Comparison of ENCODE assay signal across 9 mouse cellular contexts in genomic region chr5:128552136-128552890, GRCm38 (mm10). TPM values are rescaled to one million over a fixed set of nuclear protein-coding genes. Genes with fewer than 3 reads are reported as not detected.
A peak's percentile ranks its signal among the peaks of the same experiment; 100 is the strongest.
DNase-seq lines count a peak whose midpoint lies in the region; ATAC-seq and TF ChIP-seq lines count a peak whose summit lies in the region.
"Had no signal": no experiment of that assay in that cellular context is flagged by ENCODE, and none has a peak within 500 bp of the region (broad histone marks: within the 10 kb centered on the region; RNA-seq: fewer than 3 reads in every experiment).

No protein-coding gene starts in this region.

- no peak overlapping the region for H3K9ac ChIP-seq in neural tube, embryonic 11.5 days (ENCODE audit: low read length)
- 0 out of 2 replicates have a peak overlapping the region, but pooled peaks have one; percentile 6 for H3K9ac ChIP-seq in limb, embryonic 12.5 days (replicated peaks)
- no peak overlapping the region for H3K9ac ChIP-seq in stomach, postnatal 0 days (ENCODE audit: low read length)
- H3K9ac ChIP-seq: liver, embryonic 14.5 days had no signal

- no peak for DNase-seq in gastrocnemius, adult 2 months
- DNase-seq in gastrocnemius, adult 18-20 months (ENCODE audit: low spot score), result no peak
- no peak for DNase-seq in neural tube, embryonic 11.5 days (ENCODE audit: low spot score)
- DNase-seq in neural tube, embryonic 10.5 days (ENCODE audit: extremely low spot score, low spot score), result no peak
- DNase-seq in stomach, postnatal 0 days (ENCODE audit: low spot score), result no peak
- no peak for DNase-seq in thymus, postnatal 10 days (ENCODE audit: low spot score in 2 of 2)

- peak overlapping the region; percentile 33 for H3K4me2 ChIP-seq in neural tube, embryonic 11.5 days (ENCODE audit: low read depth)
- H3K4me2 ChIP-seq in limb, embryonic 12.5 days, result peak overlapping the region; percentile 59
- H3K4me2 ChIP-seq in stomach, postnatal 0 days (replicated peaks; ENCODE audit: low read depth), result peak overlapping the region; percentile 33

- no peaks in the 10 kb centered on the region for H3K9me3 ChIP-seq in neural tube, embryonic 11.5 days (ENCODE audit: control insufficient read depth, low read length)
- H3K9me3 ChIP-seq in limb, embryonic 12.5 days, result peaks cover 6% of the 10 kb centered on the region; the same call in 1 of the 2 replicates
- no peaks in the 10 kb centered on the region for H3K9me3 ChIP-seq in stomach, postnatal 0 days (ENCODE audit: control insufficient read depth, low read length)

- H3K36me3 ChIP-seq in neural tube, embryonic 11.5 days (ENCODE audit: control insufficient read depth, insufficient read depth, low read length), result no peaks in the 10 kb centered on the region
- no peaks in the 10 kb centered on the region for H3K36me3 ChIP-seq in limb, embryonic 12.5 days
- no peaks in the 10 kb centered on the region for H3K36me3 ChIP-seq in stomach, postnatal 0 days (ENCODE audit: control insufficient read depth, insufficient read depth, low read length)

- peak overlapping the region; percentile 50 for H3K4me3 ChIP-seq in gastrocnemius, adult 2 months
- H3K4me3 ChIP-seq in neural tube, embryonic 11.5 days (ENCODE audit: low read depth, low read length), result 0 out of 2 replicates have a peak overlapping the region, but pooled peaks have one; percentile 3
- peak overlapping the region; percentile 26 for H3K4me3 ChIP-seq in limb, embryonic 12.5 days (replicated peaks)
- 0 out of 2 replicates have a peak overlapping the region, but pooled peaks have one; percentile 8 for H3K4me3 ChIP-seq in stomach, postnatal 0 days (ENCODE audit: low read depth, low read length)

- no peak overlapping the region for H3K27ac ChIP-seq in gastrocnemius, adult 2 months
- no peak overlapping the region for H3K27ac ChIP-seq in neural tube, embryonic 11.5 days (ENCODE audit: low read depth, low read length)
- peak overlapping the region; percentile 70 for H3K27ac ChIP-seq in limb, embryonic 12.5 days
- no peak overlapping the region for H3K27ac ChIP-seq in stomach, postnatal 0 days (replicated peaks)
- H3K27ac ChIP-seq: liver, embryonic 14.5 days had no signal

- TF ChIP-seq EP300 in stomach, postnatal 0 days (optimal IDR thresholded peaks at IDR 0.05), result no peak

- 8% methylated on average over 28 of the region's 28 CpGs for WGBS in neural tube, embryonic 11.5 days
- 9% methylated on average over 28 of the region's 28 CpGs for WGBS in limb, embryonic 12.5 days
- WGBS in stomach, postnatal 0 days, result 13% methylated on average over 28 of the region's 28 CpGs

- H3K27me3 ChIP-seq in neural tube, embryonic 11.5 days (ENCODE audit: control insufficient read depth, insufficient read depth, low read length), result no peaks in the 10 kb centered on the region
- H3K27me3 ChIP-seq in limb, embryonic 12.5 days, result peaks cover 16% of the 10 kb centered on the region
- no peaks in the 10 kb centered on the region for H3K27me3 ChIP-seq in stomach, postnatal 0 days (ENCODE audit: control insufficient read depth, insufficient read depth, low read length)

- H3K4me1 ChIP-seq in neural tube, embryonic 11.5 days (ENCODE audit: control insufficient read depth, insufficient read depth, low read length), result no peaks in the 10 kb centered on the region
- H3K4me1 ChIP-seq in limb, embryonic 12.5 days (replicated peaks), result peaks cover 27% of the 10 kb centered on the region
- no peaks in the 10 kb centered on the region for H3K4me1 ChIP-seq in stomach, postnatal 0 days (replicated peaks; ENCODE audit: control insufficient read depth, insufficient read depth)

- intact Hi-C loops in gastrocnemius, adult 2 months (cut with DNase I), result no loop called here

- TF ChIP-seq CTCF in gastrocnemius, adult 2 months (IDR thresholded peaks at IDR 0.05), result no peak
- no peak for TF ChIP-seq CTCF in stomach, postnatal 0 days (IDR thresholded peaks at IDR 0.05; ENCODE audit: low read depth)

- ATAC-seq in neural tube, embryonic 11.5 days (ENCODE audit: insufficient read depth, low FRiP score, low TSS enrichment), result no peak
- ATAC-seq in limb, embryonic 12.5 days (ENCODE audit: insufficient number of reproducible peaks, insufficient read depth, low FRiP score, low TSS enrichment, low read depth), result no peak
- no peak for ATAC-seq in stomach, postnatal 0 days (ENCODE audit: low FRiP score, low TSS enrichment)
- ATAC-seq in erythroid progenitor cell, adult 5-6 weeks (replicated peaks; ENCODE audit: low FRiP score, poor library complexity, severe bottlenecking), result no peak

RNA-seq across cellular contexts. Expression of gene Fzd10, which starts 48.3 kb away (rescaled TPM):
- 1 to 10 TPM in 1 of 2 experiments, under 1 TPM in 1; 0.77 to 1.6 TPM for total RNA-seq in gastrocnemius, adult 2 months (2021)
- 1 to 10 TPM in 1 of 2 experiments, under 1 TPM in 1; 0.95 to 1.2 TPM for total RNA-seq in gastrocnemius, adult 18-20 months (2021)
- polyA plus RNA-seq in neural tube, embryonic 11.5 days (2014; fragmentation: Nextera tagmentation; extraction: Ambion mirVana), result 21.4 and 21.6 TPM in 2 replicates
- polyA plus RNA-seq in limb, embryonic 12.5 days (2016; fragmentation: Nextera tagmentation; extraction: Ambion mirVana), result 10.9 and 12.5 TPM in 2 replicates
- polyA plus RNA-seq in stomach, postnatal 0 days (2015; fragmentation: Nextera tagmentation; extraction: Ambion mirVana), result 2.8 and 2.9 TPM in 2 replicates
- not detected in 2 replicates for total RNA-seq in erythroid progenitor cell, adult 5-6 weeks (2015; ENCODE audit: low replicate concordance)
- total RNA-seq in erythroid progenitor cell, adult 5-6 weeks (2017; ENCODE audit: low replicate concordance), result not detected in 2 replicates
